Mouse (Mus musculus) left cerebral cortex, adult 9 months (tissue): Measurements from ENCODE around the gene Dusp2.
"Not testable (repeated sequence)": the region's sequence is repeated elsewhere in the genome, so short reads cannot be mapped to it uniquely, and the experiment has no call there.

Experiments used
- DNase-seq, 2 experiments: peaks; one replicate each; pipeline ENCODE4 v3.0.0; 2022; ENCODE audit warnings: low spot score in 2 of 2

Gene Dusp2

GRCm38 (mm10) chr2:127335767-127336496 is at the start of gene Dusp2:
TSS of gene Dusp2 (plus strand) at chr2:127336159.
- peak in 1 of 2 experiments; percentile 55 for DNase-seq

- DNase-seq: no peak
Observed at GRCm38 (mm10) chr2:127292250-127292649, 43.7 kb upstream of the Dusp2 start.

- no peak for DNase-seq
Observed at GRCm38 (mm10) chr2:127297001-127297805, 38.8 kb upstream of the Dusp2 start.

GRCm38 (mm10) chr2:127298056-127298455 is 37.9 kb upstream of the Dusp2 start:
- DNase-seq: no peak

GRCm38 (mm10) chr2:127300701-127301100 is 35.3 kb upstream of the Dusp2 start:
- no peak for DNase-seq

- no peak for DNase-seq
Observed at GRCm38 (mm10) chr2:127301883-127302282, 34.1 kb upstream of the Dusp2 start.

- not testable (repeated sequence) for DNase-seq
Observed at GRCm38 (mm10) chr2:127304192-127304591, 31.8 kb upstream of the Dusp2 start.

GRCm38 (mm10) chr2:127304609-127305210 is 31.2 kb upstream of the Dusp2 start:
- DNase-seq: no peak

GRCm38 (mm10) chr2:127306123-127306522 is 29.8 kb upstream of the Dusp2 start:
- no peak for DNase-seq

- no peak for DNase-seq
Observed at GRCm38 (mm10) chr2:127307179-127307578, 28.8 kb upstream of the Dusp2 start.

- no peak for DNase-seq
Observed at GRCm38 (mm10) chr2:127308660-127309059, 27.3 kb upstream of the Dusp2 start.

- DNase-seq: no peak
Observed at GRCm38 (mm10) chr2:127310246-127310645, 25.7 kb upstream of the Dusp2 start.

- DNase-seq: no peak
Observed at GRCm38 (mm10) chr2:127310685-127311084, 25.3 kb upstream of the Dusp2 start.

- no peak for DNase-seq
Observed at GRCm38 (mm10) chr2:127311193-127311592, 24.8 kb upstream of the Dusp2 start.

- no peak for DNase-seq
Observed at GRCm38 (mm10) chr2:127312801-127313200, 23.2 kb upstream of the Dusp2 start.

- DNase-seq: no peak
Observed at GRCm38 (mm10) chr2:127313878-127314277, 22.1 kb upstream of the Dusp2 start.

GRCm38 (mm10) chr2:127314467-127315154 is 21.3 kb upstream of the Dusp2 start:
- DNase-seq: no peak

- no peak for DNase-seq
Observed at GRCm38 (mm10) chr2:127315155-127315470, 20.8 kb upstream of the Dusp2 start.

- no peak for DNase-seq
Observed at GRCm38 (mm10) chr2:127316431-127316830, 19.5 kb upstream of the Dusp2 start.

- no peak for DNase-seq
Observed at GRCm38 (mm10) chr2:127318136-127318535, 17.8 kb upstream of the Dusp2 start.

GRCm38 (mm10) chr2:127319071-127319470 is 16.9 kb upstream of the Dusp2 start:
- no peak for DNase-seq

GRCm38 (mm10) chr2:127322671-127323285 is 13.2 kb upstream of the Dusp2 start:
- DNase-seq: no peak
